Mouse (Mus musculus): ENCODE measurements at regions not wholly inside any gene's neighbourhood (a gene's known extent, or its start where the extent isn't known, plus 50 kb on each side); places are given as distances from the start of the nearest gene placed in this dataset.
"Not testable (repeated sequence)": the region's sequence is repeated elsewhere in the genome, so short reads cannot be mapped to it uniquely, and the experiment has no call there.

DNA sequence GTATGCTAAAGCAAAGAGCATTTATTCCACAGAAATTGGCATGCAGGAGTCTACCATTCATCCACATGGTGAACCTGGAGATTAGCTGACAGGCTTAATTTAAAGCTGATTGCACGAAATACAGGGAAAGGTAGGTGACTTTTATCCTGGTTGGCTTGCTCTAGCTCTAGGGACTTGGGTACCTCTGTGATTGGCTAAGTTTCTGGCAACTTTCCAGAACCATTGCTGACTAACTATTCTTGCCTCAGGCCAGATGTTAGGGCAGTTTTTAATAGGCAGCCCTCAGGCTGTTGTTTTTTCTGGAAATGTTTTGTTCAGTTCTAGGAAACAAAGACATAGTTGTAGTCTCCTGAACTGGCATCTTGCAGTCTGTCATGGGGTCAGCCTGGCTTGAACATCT is 871.1 kb upstream of the Gpc5 start:
- 83% methylated on average over 1 of the region's 1 CpGs for WGBS
- no peak for ATAC-seq (ENCODE audit: low FRiP score)
- H3K27ac ChIP-seq, result no peak overlapping the region
- no peaks in the 10 kb centered on the region for H3K36me3 ChIP-seq
- H3K4me1 ChIP-seq (replicated peaks), result no peaks in the 10 kb centered on the region
- H3K27me3 ChIP-seq, result no peaks in the 10 kb centered on the region
- no peaks in the 10 kb centered on the region for H3K9me3 ChIP-seq
- H3K9ac ChIP-seq, result no peak overlapping the region
- H3K4me3 ChIP-seq, result no peak overlapping the region
- no peak overlapping the region for H3K4me2 ChIP-seq

DNA sequence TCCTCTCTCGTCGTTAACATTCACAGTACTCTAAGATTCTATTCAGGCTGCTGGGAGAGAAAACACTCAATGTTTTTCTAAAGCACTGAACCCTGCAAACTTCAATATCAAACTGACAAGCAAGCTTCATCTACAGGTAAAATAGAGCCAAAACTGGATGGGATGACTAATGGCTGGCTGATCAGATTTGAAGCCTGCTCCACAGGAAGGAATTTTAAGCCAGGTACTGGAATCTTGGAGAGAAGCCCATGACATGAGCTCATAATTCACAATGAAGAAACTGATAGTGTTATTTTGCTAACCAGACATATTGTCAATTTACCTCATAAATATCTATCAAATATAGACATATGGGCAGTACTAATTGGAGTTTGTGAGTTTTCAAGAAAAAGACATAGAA is 861.3 kb upstream of the Gpc5 start:
- Histone ChIP-seq H3K36me3 (no peaks in the 10 kb centered on the region), H3K4me3 (no peak overlapping the region), H3K4me1 (replicated peaks) (no peaks in the 10 kb centered on the region), H3K4me2 (no peak overlapping the region), H3K27me3 (no peaks in the 10 kb centered on the region), H3K9ac (no peak overlapping the region), H3K9me3 (no peaks in the 10 kb centered on the region), H3K27ac (no peak overlapping the region)
- ATAC-seq (ENCODE audit: low FRiP score), result no peak
- 94% methylated on average over 2 of the region's 2 CpGs for WGBS

DNA sequence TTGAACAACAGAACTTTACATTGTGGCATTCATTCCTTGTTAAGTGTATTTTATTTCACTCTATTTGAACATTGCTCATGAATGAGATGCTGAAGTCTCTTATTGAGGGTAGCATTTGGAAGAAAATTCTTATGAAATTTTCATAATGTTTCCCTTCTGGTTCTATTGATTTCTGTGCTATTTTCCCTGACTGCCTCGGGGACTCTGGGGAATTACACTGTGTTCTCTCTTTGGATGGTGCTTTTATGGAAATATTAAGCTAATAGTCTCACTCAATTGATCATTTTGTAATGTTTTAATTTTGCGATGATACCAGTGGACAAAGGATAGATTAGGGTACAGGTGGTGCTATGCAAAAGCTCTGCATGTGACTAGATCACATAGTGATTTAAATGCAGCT is 837.0 kb upstream of the Gpc5 start:
- H3K4me1 ChIP-seq (replicated peaks), result no peaks in the 10 kb centered on the region
- no peak overlapping the region for H3K27ac ChIP-seq
- H3K36me3 ChIP-seq, result no peaks in the 10 kb centered on the region
- H3K4me3 ChIP-seq, result no peak overlapping the region
- no peak overlapping the region for H3K9ac ChIP-seq
- no peak overlapping the region for H3K4me2 ChIP-seq
- H3K27me3 ChIP-seq, result no peaks in the 10 kb centered on the region
- WGBS, result 73% methylated on average over 2 of the region's 2 CpGs
- no peak for ATAC-seq (ENCODE audit: low FRiP score)
- no peaks in the 10 kb centered on the region for H3K9me3 ChIP-seq

DNA sequence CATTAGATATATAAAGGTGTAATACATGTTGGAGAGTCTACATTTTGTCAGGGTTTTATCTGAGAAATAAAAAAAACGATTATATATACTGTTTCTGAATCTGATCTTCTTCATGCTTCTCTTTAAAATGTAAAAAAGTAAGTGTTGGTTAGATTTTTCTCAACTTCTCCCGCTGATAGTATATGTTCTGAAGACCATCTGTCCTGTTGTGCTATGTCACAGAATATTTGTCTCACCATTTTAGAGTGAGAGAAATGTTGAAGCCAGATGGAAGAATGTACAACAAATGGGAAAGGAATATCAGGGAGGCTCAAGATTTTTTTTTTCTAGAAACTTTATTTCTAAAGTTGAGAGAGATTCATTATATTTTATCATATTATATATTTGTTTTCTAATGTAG is 830.4 kb upstream of the Gpc5 start:
- 88% methylated on average over 2 of the region's 2 CpGs for WGBS
- no peaks in the 10 kb centered on the region for H3K36me3 ChIP-seq
- ATAC-seq (ENCODE audit: low FRiP score), result no peak
- no peaks in the 10 kb centered on the region for H3K27me3 ChIP-seq
- no peak overlapping the region for H3K4me2 ChIP-seq
- H3K4me1 ChIP-seq (replicated peaks), result no peaks in the 10 kb centered on the region
- H3K27ac ChIP-seq, result no peak overlapping the region
- no peaks in the 10 kb centered on the region for H3K9me3 ChIP-seq
- H3K9ac ChIP-seq, result no peak overlapping the region
- H3K4me3 ChIP-seq, result no peak overlapping the region

DNA sequence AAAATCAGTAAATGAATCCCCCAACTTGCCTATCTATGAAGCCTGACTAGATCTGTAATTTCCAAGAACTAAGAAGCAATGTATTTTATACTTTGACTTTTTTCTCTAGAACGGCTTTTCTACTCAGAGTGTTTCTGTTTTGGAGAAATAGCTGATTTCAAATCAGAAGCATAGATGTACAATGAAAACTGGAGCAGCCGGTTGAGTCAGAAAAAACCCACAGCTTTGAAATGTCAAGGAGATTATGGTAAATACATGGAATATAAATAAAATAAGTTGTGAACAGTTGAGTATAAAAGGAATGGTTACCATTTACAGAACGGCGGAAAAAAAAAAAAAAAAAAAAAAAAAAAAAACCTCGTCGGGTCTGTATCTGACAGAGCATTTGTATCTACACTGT is 791.4 kb upstream of the Gpc5 start:
- no peak overlapping the region for H3K9ac ChIP-seq
- H3K4me2 ChIP-seq, result no peak overlapping the region
- 93% methylated on average over 6 of the region's 6 CpGs for WGBS
- no peaks in the 10 kb centered on the region for H3K36me3 ChIP-seq
- no peak overlapping the region for H3K27ac ChIP-seq
- no peaks in the 10 kb centered on the region for H3K27me3 ChIP-seq
- ATAC-seq (ENCODE audit: low FRiP score), result no peak
- no peaks in the 10 kb centered on the region for H3K9me3 ChIP-seq
- H3K4me3 ChIP-seq, result no peak overlapping the region
- no peaks in the 10 kb centered on the region for H3K4me1 ChIP-seq (replicated peaks)

DNA sequence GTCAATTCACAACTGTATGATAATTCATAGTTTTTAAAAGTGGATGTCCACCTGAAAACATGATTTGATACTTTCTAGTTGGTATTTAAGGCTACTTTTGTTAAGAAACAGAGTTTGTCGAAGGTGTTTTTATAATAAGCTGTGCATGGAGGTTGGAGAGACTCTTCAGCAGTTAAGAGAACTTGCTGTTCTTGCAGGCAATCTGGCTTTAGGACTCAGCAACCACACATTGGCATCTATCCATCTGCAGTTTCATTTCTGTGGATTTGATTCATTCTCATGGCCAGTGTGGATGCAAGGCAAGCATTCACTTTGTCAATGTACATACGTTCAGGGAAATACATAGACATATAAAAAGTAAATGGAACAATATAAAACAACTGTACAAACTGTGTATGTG is 784.5 kb upstream of the Gpc5 start:
- Histone ChIP-seq H3K9ac (no peak overlapping the region), H3K4me2 (no peak overlapping the region), H3K36me3 (no peaks in the 10 kb centered on the region), H3K4me1 (replicated peaks) (no peaks in the 10 kb centered on the region), H3K4me3 (no peak overlapping the region), H3K9me3 (no peaks in the 10 kb centered on the region), H3K27ac (no peak overlapping the region), H3K27me3 (no peaks in the 10 kb centered on the region)
- ATAC-seq (ENCODE audit: low FRiP score), result no peak
- 90% methylated on average over 2 of the region's 2 CpGs for WGBS

DNA sequence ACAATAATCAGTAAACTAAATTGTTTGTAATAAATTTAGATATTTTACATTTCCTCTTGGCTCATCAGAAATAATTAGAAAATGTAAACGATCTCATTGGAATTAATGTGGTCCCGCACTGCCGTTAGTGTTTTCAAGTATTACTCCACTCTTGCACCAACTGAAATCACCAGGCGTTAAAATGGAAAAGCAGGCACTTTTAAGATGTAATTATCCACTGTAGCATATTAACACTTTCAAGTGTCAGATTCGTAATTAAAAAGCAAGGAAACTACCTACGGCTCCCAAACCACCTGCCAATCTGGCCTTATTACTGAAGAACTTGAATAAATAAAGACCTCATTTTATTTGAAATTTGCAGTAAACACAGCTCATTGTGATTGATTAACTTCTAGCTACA is 759.4 kb upstream of the Gpc5 start:
- no peak overlapping the region for H3K4me2 ChIP-seq
- ATAC-seq (ENCODE audit: low FRiP score), result peak; percentile 24; the same call in 1 of the 2 replicates
- WGBS, result 73% methylated on average over 6 of the region's 6 CpGs
- no peak overlapping the region for H3K27ac ChIP-seq
- H3K36me3 ChIP-seq, result no peaks in the 10 kb centered on the region
- H3K4me1 ChIP-seq (replicated peaks), result no peaks in the 10 kb centered on the region
- no peaks in the 10 kb centered on the region for H3K27me3 ChIP-seq
- H3K9me3 ChIP-seq, result no peaks in the 10 kb centered on the region
- no peak overlapping the region for H3K9ac ChIP-seq
- H3K4me3 ChIP-seq, result no peak overlapping the region

DNA sequence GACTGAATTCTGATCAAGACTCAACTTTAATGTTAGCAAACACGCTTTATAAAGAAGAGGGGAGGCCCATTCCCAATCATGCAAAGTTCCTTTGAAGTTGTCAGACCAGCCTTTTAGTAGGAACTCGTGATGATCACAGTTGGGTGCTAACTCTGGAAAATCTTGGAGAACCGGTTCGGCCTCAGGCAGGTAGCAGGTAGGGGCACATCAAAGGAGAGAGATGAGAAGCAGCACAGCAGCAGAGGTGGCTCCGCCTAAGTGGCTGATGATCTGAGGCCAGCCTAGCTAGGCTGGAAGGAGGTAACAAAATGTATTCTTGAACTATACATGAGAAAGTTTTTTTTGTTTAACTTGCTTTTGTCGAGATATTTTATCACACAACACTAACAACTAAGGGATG is 742.7 kb upstream of the Gpc5 start:
- Histone ChIP-seq H3K9me3 (no peaks in the 10 kb centered on the region), H3K27me3 (no peaks in the 10 kb centered on the region), H3K9ac (no peak overlapping the region), H3K4me2 (no peak overlapping the region), H3K36me3 (no peaks in the 10 kb centered on the region), H3K4me1 (replicated peaks) (no peaks in the 10 kb centered on the region), H3K27ac (no peak overlapping the region), H3K4me3 (no peak overlapping the region)
- ATAC-seq (ENCODE audit: low FRiP score), result no peak
- WGBS, result 66% methylated on average over 6 of the region's 6 CpGs

DNA sequence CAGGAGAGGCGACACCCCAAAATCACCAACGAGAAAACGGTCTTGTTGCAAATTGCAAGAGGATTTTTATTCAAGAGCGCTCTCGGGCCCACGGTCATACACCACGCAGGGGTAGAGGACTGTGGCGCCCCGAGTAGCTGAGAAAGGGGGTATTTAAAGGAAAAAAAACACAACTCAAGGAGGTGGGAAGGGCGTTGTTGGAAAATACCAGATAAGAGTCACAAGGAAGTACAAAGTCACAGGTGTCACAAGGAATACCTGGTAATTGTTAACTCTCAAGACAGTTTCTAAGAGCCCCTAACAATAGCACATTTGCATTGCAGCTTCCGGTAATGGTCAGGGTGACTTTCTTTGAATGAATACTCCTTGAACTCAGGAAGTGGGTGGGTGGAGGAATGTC is 742.2 kb upstream of the Gpc5 start:
- not testable (repeated sequence) for H3K36me3 ChIP-seq; H3K4me2 ChIP-seq; H3K27me3 ChIP-seq; H3K27ac ChIP-seq; H3K9me3 ChIP-seq; ATAC-seq (ENCODE audit: low FRiP score); H3K4me1 ChIP-seq (replicated peaks); H3K9ac ChIP-seq; H3K4me3 ChIP-seq
- WGBS, result 67% methylated on average over 9 of the region's 11 CpGs

DNA sequence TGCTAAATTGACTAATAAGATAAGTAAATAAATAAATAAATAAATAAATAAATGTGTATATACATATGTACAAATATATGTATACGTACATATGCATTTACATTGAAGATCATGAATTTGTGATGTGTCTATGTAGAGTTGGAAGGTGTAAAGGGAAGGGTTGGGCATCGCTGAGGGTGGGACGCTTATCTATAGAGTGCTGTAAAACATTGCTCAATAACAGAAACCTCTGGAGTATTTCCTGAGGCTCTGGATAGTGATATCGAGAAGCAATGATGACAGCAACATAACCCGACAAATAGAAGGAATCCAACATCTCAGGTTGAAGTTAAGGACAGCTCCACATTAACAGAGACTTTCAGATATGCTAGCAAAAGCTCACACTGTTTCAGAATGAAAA is 739.7 kb upstream of the Gpc5 start:
- Histone ChIP-seq H3K4me1 (replicated peaks) (no peaks in the 10 kb centered on the region), H3K27ac (no peak overlapping the region), H3K9me3 (peaks cover 2% of the 10 kb centered on the region; the same call in 1 of the 2 replicates), H3K9ac (no peak overlapping the region), H3K27me3 (no peaks in the 10 kb centered on the region), H3K4me3 (no peak overlapping the region), H3K36me3 (no peaks in the 10 kb centered on the region), H3K4me2 (no peak overlapping the region)
- ATAC-seq (ENCODE audit: low FRiP score), result no peak
- 98% methylated on average over 5 of the region's 5 CpGs for WGBS

DNA sequence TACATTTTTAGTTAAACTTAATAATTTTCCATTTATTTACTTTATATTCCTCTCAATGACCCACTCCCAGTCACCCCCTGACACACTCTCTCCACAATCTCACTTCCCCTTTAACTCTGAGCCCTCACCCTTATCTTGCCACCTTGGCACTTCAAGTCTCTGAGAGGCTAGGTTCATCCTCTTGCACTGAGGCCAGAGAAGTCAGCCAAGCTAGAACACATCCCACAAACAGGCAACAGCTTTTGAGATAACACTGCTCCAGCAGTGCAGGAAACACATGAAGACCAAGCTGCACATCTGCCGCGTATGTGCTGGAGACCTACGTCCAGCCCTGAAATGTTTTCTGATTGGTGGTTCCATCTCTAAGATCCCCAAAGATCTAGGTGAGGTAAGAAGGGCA is 717.2 kb upstream of the Gpc5 start:
- H3K27me3 ChIP-seq, result no peaks in the 10 kb centered on the region
- 98% methylated on average over 3 of the region's 3 CpGs for WGBS
- no peak overlapping the region for H3K9ac ChIP-seq
- no peak overlapping the region for H3K27ac ChIP-seq
- no peaks in the 10 kb centered on the region for H3K4me1 ChIP-seq (replicated peaks)
- H3K4me2 ChIP-seq, result no peak overlapping the region
- H3K4me3 ChIP-seq, result no peak overlapping the region
- no peaks in the 10 kb centered on the region for H3K9me3 ChIP-seq
- no peak for ATAC-seq (ENCODE audit: low FRiP score)
- H3K36me3 ChIP-seq, result no peaks in the 10 kb centered on the region

DNA sequence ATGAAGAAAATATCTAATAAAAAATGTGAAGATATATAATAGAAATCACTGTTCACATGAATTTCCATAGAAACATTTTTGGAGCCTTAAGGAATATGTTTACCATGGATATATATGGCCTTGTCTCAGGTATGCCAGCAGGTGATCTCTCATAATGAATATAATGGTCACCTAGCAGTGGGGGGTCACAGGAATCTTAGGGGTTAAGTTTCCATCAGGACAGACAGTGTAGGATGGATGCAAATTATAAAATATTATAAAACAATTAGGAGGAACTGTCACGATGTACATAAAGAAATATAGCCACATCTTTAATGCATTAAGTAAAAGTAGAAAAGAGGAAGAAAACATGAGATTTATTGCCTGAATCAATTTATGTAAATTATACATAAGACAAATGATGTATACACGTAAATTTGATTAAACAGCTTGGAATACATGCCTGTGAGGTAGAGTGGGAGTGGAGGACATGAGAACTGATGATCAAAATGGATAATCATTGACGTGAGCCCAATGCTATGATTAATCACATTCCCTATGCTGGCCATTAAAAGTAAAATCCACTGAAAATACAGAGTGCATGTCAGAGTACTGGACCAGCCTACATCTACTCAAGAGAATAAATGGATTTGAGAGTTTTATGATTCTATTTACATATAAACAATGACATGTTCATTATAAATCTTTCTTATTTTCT is 693.0 kb upstream of the Gpc5 start:
- Histone ChIP-seq H3K4me3 (no peak overlapping the region), H3K27ac (no peak overlapping the region), H3K4me1 (replicated peaks) (no peaks in the 10 kb centered on the region), H3K9me3 (no peaks in the 10 kb centered on the region), H3K27me3 (no peaks in the 10 kb centered on the region), H3K4me2 (no peak overlapping the region), H3K9ac (no peak overlapping the region), H3K36me3 (no peaks in the 10 kb centered on the region)
- ATAC-seq (ENCODE audit: low FRiP score), result no peak
- WGBS, result 72% methylated on average over 3 of the region's 3 CpGs

DNA sequence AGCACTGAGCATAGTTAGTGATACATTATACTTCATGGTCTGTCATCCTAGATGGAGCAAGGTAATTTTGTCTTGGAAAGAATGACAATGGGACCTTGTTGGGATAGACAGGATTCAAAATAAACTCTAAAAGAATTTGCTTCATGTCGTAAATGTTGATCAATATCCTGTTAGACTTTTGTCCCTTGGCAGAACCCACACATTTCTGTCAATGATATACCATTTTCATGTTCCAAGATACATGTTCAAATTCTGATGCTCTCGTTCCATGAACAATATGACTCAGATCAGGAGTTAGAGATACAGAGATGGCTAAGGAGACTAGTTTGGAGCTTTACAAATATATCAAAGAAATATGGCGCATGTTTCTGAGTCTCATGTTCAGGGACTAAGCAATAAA is 673.2 kb upstream of the Gpc5 start:
- Histone ChIP-seq H3K4me2 (no peak overlapping the region), H3K4me3 (no peak overlapping the region), H3K9ac (no peak overlapping the region), H3K27ac (no peak overlapping the region), H3K27me3 (no peaks in the 10 kb centered on the region), H3K9me3 (no peaks in the 10 kb centered on the region; the same call in 1 of the 2 replicates), H3K4me1 (replicated peaks) (no peaks in the 10 kb centered on the region), H3K36me3 (no peaks in the 10 kb centered on the region)
- ATAC-seq (ENCODE audit: low FRiP score), result no peak
- 89% methylated on average over 3 of the region's 3 CpGs for WGBS
